Mouse (Mus musculus): ENCODE results near the gene Cldn14. TPM values are rescaled to one million over a fixed set of nuclear protein-coding genes. Genes with fewer than 3 reads are reported as not detected.
A peak's percentile ranks its signal among the peaks of the same experiment; 100 is the strongest.

The Cldn14 gene
- polyA plus RNA-seq, 1 experiment: 4.1 TPM

DNA sequence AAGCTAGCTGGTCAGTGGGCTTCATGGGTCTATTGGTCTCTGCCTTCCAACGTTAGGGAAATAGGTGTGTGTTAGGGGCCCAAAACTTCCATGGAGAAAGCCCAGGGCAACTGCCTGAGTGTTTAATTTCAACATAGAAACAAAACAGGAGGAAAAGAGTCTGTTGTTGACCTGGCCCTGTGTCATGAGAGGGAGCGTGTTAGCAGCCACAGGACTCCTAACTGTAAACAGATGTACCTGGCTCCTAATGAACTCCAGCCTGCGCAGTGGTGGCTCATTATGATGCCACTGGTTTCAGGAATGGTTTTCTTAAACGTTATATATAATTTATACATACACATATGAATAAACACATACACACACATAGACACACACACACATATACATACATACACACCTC, 68.7 kb downstream of the Cldn14 start:
- H3K27ac ChIP-seq (ENCODE audit: insufficient read depth, low read length): no peak overlapping the region
- no peak overlapping the region for H3K4me3 ChIP-seq (ENCODE audit: insufficient read depth, low read length)
- no peak for TF ChIP-seq CTCF (IDR thresholded peaks at IDR 0.05; ENCODE audit: extremely low read depth, insufficient read depth, low read length)
- TF ChIP-seq POLR2A (IDR thresholded peaks at IDR 0.05; ENCODE audit: extremely low read depth, insufficient read depth, low read length): no peak
- H3K4me1 ChIP-seq (ENCODE audit: control insufficient read depth, insufficient read depth, low read length): no peaks in the 10 kb centered on the region

GRCm38 (mm10) chr16:93938400-93938846, 70.2 kb downstream of the Cldn14 start:
- Histone ChIP-seq H3K27ac (ENCODE audit: insufficient read depth, low read length) (no peak overlapping the region), H3K4me1 (ENCODE audit: control insufficient read depth, insufficient read depth, low read length) (no peaks in the 10 kb centered on the region), H3K4me3 (ENCODE audit: insufficient read depth, low read length) (no peak overlapping the region; the same call in 1 of the 2 replicates)
- peak; percentile 88 for TF ChIP-seq CTCF (IDR thresholded peaks at IDR 0.05; ENCODE audit: extremely low read depth, insufficient read depth, low read length)
- TF ChIP-seq POLR2A (IDR thresholded peaks at IDR 0.05; ENCODE audit: extremely low read depth, insufficient read depth, low read length): no peak

DNA sequence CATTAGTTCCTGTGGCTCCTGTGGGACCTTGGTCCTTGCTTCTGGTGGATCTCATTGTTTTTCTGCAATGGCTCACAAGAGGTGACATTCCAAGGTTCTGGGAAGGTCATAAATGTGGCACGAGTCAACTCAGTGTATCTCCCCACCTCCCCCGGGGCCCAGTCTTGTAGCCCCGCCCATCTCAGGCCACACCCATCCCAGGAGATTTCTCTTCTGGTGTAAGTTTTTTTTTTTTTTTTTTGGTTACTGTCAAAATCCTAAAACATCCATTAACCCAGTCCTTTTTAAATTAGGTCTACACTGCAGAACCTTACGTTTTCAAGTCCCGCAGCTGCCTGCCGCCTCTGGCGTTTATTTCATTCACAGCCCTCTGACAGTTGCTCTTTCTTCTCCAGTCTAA, 73.6 kb downstream of the Cldn14 start:
- Histone ChIP-seq H3K4me1 (ENCODE audit: control insufficient read depth, insufficient read depth, low read length) (no peaks in the 10 kb centered on the region), H3K4me3 (ENCODE audit: insufficient read depth, low read length) (no peak overlapping the region), H3K27ac (ENCODE audit: insufficient read depth, low read length) (no peak overlapping the region)
- no peak for TF ChIP-seq CTCF (IDR thresholded peaks at IDR 0.05; ENCODE audit: extremely low read depth, insufficient read depth, low read length)

DNA sequence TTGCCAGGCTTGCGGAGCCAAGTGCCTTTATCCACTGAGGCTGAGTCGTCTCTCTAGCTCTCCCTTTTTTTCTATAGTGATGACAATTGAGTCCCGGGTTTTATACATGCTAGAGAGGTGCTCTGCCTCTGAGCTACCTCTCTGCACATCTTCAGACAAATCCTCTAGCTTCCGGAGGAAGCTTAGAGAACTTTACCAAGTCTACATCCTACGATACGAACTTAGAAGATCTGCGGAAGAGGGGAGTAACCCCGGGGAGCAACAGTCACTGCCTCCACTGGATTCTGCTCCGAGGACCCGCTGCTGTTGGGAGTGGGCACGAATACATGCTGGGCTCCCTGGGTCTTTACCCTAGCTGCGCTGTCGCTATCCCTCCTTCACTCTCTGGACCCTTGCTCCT, 74.0 kb downstream of the Cldn14 start:
- TF ChIP-seq POLR2A (IDR thresholded peaks at IDR 0.05; ENCODE audit: extremely low read depth, insufficient read depth, low read length) (no peak), CTCF (IDR thresholded peaks at IDR 0.05; ENCODE audit: extremely low read depth, insufficient read depth, low read length) (no peak)
- H3K4me3 ChIP-seq (ENCODE audit: insufficient read depth, low read length): no peak overlapping the region
- H3K27ac ChIP-seq (ENCODE audit: insufficient read depth, low read length): no peak overlapping the region
- no peaks in the 10 kb centered on the region for H3K4me1 ChIP-seq (ENCODE audit: control insufficient read depth, insufficient read depth, low read length)

DNA sequence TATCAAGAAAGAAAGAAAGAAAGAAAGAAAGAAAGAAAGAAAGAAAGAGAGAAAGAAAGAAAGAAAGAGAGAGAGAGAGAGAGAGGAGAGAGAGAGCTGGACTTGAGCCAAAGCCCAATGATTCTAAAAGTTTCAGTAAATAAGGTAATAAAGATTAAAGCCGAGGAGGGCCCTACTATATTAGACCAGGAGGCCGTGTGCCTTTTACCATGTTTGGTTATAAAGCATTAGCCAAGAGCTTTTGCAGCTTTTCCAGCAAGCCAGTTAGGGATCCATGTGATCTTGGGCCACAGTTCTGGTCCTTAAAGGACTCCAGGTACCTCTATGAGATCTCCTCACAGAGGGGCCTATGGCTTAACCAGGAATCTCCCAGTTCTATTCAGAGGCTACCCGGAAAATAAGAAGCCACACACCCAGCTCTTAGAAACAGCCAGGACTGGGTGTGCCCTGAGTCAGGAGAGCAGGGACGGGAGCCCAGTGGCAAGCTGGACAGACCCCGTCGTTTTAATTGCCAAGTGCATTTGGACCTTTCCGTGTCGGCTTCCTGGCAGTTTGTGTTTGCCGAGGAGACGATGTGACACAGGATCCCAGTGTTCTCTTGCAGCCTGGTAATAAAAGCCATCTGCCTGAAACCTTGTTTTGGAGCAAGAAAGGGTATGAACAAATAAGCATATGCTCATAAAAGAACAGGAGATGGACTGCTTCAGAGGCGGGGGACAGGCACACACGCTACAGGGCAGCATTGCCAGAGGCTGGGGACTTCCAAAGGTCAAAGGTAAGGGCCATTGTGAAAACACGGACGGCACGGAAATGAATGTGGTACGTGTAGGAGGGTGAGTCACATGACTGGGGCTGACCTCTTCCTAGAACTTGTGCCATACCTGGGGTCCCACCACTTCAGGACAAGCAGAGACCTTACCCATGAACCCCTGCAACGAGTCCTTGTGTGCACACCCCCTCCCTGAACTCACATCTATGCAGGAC, 76.2 kb downstream of the Cldn14 start:
- H3K4me3 ChIP-seq (ENCODE audit: insufficient read depth, low read length): no peak overlapping the region
- no peaks in the 10 kb centered on the region for H3K4me1 ChIP-seq (ENCODE audit: control insufficient read depth, insufficient read depth, low read length)
- no peak overlapping the region for H3K27ac ChIP-seq (ENCODE audit: insufficient read depth, low read length)
- TF ChIP-seq POLR2A (IDR thresholded peaks at IDR 0.05; ENCODE audit: extremely low read depth, insufficient read depth, low read length): no peak
- no peak for TF ChIP-seq CTCF (IDR thresholded peaks at IDR 0.05; ENCODE audit: extremely low read depth, insufficient read depth, low read length)

DNA sequence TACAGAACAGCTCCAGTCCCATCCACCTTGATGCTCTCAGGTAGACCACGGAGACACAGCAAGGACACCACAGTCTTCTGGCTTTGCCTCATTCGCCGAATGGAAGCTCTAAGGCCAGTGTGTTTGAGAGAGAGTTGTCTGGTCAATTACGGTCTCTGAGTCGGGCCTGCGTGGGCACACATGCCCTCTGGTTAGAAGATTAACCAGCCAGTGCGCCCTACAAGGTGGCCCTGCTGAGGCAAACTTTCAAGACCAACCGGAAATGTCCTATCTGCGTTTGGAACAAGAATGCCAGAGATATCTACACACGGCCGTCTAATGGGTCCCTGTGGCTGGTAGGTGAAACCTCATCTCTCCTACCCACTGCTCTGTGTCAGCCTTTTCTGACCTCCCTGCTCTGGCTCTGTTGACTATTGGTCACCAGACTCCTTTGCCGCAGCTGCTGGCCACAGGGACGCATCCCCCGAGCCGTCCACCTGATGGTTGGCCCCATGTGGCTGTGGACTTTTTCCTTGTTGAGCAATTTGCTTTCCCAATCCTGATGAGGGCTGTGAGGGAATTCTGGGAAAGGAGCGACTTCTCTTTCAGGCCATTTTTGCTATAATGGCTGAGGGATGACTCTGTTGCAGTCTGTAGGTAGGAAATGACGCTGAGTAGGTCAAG, 79.1 kb downstream of the Cldn14 start:
- no peak for TF ChIP-seq CTCF (IDR thresholded peaks at IDR 0.05; ENCODE audit: extremely low read depth, insufficient read depth, low read length)
- TF ChIP-seq POLR2A (IDR thresholded peaks at IDR 0.05; ENCODE audit: extremely low read depth, insufficient read depth, low read length): no peak
- no peak overlapping the region for H3K27ac ChIP-seq (ENCODE audit: insufficient read depth, low read length)
- H3K4me1 ChIP-seq (ENCODE audit: control insufficient read depth, insufficient read depth, low read length): no peaks in the 10 kb centered on the region
- no peak overlapping the region for H3K4me3 ChIP-seq (ENCODE audit: insufficient read depth, low read length)

DNA sequence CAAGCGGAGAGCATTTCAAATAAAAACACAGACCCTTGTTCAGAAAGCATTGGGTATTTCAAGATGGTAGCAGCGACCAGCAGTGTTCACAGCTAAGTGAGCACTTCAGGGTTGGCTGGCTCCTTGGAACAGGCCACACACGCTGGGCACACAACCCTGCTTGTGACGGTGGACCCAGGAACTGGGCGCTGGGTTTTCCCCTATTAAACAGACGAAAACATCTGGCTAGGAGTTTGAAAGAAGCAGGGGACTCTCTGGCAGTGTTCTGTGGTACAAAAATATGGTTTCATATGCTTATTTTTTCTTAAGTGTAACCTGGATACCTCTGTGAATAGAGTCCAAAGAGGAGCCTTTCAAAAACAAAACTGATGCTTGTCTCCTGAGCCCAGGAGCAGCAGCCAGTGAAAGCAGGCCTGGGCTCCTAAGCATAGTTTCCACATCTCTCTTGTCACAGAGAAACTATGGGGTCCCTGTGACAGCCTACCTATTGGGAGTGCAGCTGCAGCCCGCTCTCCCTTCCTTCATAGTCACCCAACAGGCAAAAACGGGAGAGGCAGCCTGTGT, 82.9 kb downstream of the Cldn14 start:
- Histone ChIP-seq H3K4me3 (ENCODE audit: insufficient read depth, low read length) (no peak overlapping the region), H3K4me1 (ENCODE audit: control insufficient read depth, insufficient read depth, low read length) (no peaks in the 10 kb centered on the region), H3K27ac (ENCODE audit: insufficient read depth, low read length) (no peak overlapping the region)
- TF ChIP-seq POLR2A (IDR thresholded peaks at IDR 0.05; ENCODE audit: extremely low read depth, insufficient read depth, low read length) (no peak), CTCF (IDR thresholded peaks at IDR 0.05; ENCODE audit: extremely low read depth, insufficient read depth, low read length) (no peak)

DNA sequence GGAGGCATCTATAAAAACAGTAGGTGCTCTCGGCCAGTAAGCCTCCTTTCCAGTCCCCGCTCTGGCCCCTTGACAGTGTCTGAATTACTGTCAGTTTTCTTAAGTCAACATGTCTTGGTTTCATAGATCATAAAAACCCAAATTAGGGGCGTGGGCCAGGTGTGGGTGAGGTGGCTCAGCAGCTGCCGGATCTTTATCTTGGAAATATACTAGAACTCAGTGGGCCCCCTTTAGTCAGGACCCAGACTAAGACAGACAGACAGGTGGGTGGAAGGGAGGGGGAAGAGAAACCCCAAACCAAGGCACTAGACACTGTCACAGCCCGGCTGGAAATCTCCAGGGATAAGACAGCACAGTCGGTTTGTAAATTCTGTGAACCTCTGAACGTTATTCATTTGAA, 84.8 kb downstream of the Cldn14 start:
- no peak overlapping the region for H3K27ac ChIP-seq (ENCODE audit: insufficient read depth, low read length)
- H3K4me3 ChIP-seq (ENCODE audit: insufficient read depth, low read length): no peak overlapping the region
- H3K4me1 ChIP-seq (ENCODE audit: control insufficient read depth, insufficient read depth, low read length): no peaks in the 10 kb centered on the region
- no peak for TF ChIP-seq CTCF (IDR thresholded peaks at IDR 0.05; ENCODE audit: extremely low read depth, insufficient read depth, low read length)
- TF ChIP-seq POLR2A (IDR thresholded peaks at IDR 0.05; ENCODE audit: extremely low read depth, insufficient read depth, low read length): no peak

DNA sequence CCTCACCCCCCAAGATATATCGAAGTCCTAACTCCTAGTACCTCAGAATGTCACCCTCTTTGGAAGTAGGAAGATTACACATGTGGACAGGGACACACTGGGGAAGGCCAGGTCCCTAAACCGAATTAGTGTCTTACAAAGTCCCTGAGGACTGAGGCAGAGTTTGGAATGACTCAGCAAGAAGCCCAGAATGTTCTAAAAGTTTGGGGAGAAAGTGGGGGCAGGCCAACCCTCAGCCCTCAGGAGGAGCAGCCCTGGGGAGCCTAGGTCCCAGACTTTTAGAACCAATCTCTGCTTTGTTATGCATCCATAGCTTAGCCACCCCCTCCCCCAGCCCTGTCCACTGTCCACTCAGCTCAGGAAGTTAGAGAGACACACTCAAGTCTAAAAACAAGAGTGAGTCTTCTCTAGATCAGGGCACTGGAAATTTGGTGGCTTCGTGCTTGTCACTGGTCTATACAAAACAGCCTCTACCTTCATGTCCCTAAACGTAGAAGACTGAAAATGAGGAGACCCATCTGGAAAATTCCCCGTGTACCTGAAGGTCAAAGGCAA, 85.7 kb downstream of the Cldn14 start:
- TF ChIP-seq CTCF (IDR thresholded peaks at IDR 0.05; ENCODE audit: extremely low read depth, insufficient read depth, low read length) (no peak), POLR2A (IDR thresholded peaks at IDR 0.05; ENCODE audit: extremely low read depth, insufficient read depth, low read length) (no peak)
- H3K4me3 ChIP-seq (ENCODE audit: insufficient read depth, low read length): no peak overlapping the region
- H3K27ac ChIP-seq (ENCODE audit: insufficient read depth, low read length): no peak overlapping the region
- H3K4me1 ChIP-seq (ENCODE audit: control insufficient read depth, insufficient read depth, low read length): no peaks in the 10 kb centered on the region

All from cortical plate, adult 2 months (tissue).